Mouse (Mus musculus) heart, adult 2 months (tissue): ENCODE data around the gene Lefty1.

Experiments used
- CTCF ChIP-seq: fragments of 200-600 bp; IDR thresholded peaks from 2 replicates; pipeline ENCODE4 v1.8.1; 2022; ENCODE audit warnings: antibody characterized with exemption, mild to moderate bottlenecking, moderate library complexity
- EP300 ChIP-seq: fragments of 200-500 bp; IDR thresholded peaks from 2 replicates; pipeline ENCODE4 v1.6.1; 2011; ENCODE audit warnings: low read depth, low read length, control low read depth; ENCODE audit not compliant: insufficient read depth
- POLR2A ChIP-seq: fragments of 200-500 bp; IDR thresholded peaks from 2 replicates; pipeline ENCODE4 v1.6.1; 2011; ENCODE audit warnings: mild to moderate bottlenecking, low read depth, low read length, control low read depth; ENCODE audit not compliant: insufficient read depth

- TF ChIP-seq CTCF, result no peak
- no peak for TF ChIP-seq POLR2A
- TF ChIP-seq EP300, result 0 out of 2 replicates have a peak, but pooled peaks have one; percentile 17
Measured at GRCm38 (mm10) chr1:180956973-180957381, 22.2 kb downstream of the Lefty1 start.
